Mouse (Mus musculus): ENCODE results near the gene Gm20715.

GRCm38 (mm10) chr7:6389449-6389848 lies 20.6 kb upstream of the Gm20715 start:
- TF ChIP-seq CTCF (IDR thresholded peaks at IDR 0.05; ENCODE audit: low read depth) (peak; percentile 27; the same call in 1 of the 2 replicates), EP300 (IDR thresholded peaks at IDR 0.05; ENCODE audit: low read depth) (no peak)

Measured in liver, embryonic 14.5 days (tissue).